Mouse (Mus musculus) forebrain, embryonic 12.5 days (tissue): Measurements from ENCODE around the gene Slc16a10. TPM values are rescaled to one million over a fixed set of nuclear protein-coding genes. Genes with fewer than 3 reads are reported as not detected.

ENCODE experiments used
- ATAC-seq: fragments of 200-750 bp; cut with Nextera tagmentation; 2 replicates; pipeline ENCODE4 v1.8.0; 2017; ENCODE audit warnings: moderate TSS enrichment; ENCODE audit not compliant: low FRiP score
- H3K27ac ChIP-seq: fragments of 300-500 bp; sonication (generic); 2 replicates; pipeline ENCODE4 v1.5.1; 2016; ENCODE audit warnings: mild to moderate bottlenecking
- H3K27me3 ChIP-seq: fragments of 300-500 bp; sonication (generic); 2 replicates; pipeline ENCODE4 v1.6.1; 2016; ENCODE audit warnings: mild to moderate bottlenecking
- H3K36me3 ChIP-seq: fragments of 300-500 bp; sonication (generic); replicated peaks from 2 replicates; pipeline ENCODE4 v1.6.1; 2016; ENCODE audit warnings: mild to moderate bottlenecking
- H3K4me1 ChIP-seq: fragments of 300-500 bp; sonication (generic); 2 replicates; pipeline ENCODE4 v1.6.1; 2016
- H3K4me2 ChIP-seq: fragments of 300-500 bp; sonication (generic); 2 replicates; pipeline ENCODE4 v1.6.1; 2016; ENCODE audit warnings: mild to moderate bottlenecking, moderate library complexity
- H3K4me3 ChIP-seq: fragments of 300-500 bp; sonication (generic); replicated peaks from 2 replicates; pipeline ENCODE4 v1.5.1; 2016; ENCODE audit warnings: mild to moderate bottlenecking
- H3K9ac ChIP-seq: fragments of 300-500 bp; sonication (generic); 2 replicates; pipeline ENCODE4 v1.6.1; 2016; ENCODE audit warnings: mild to moderate bottlenecking
- H3K9me3 ChIP-seq: fragments of 300-500 bp; sonication (generic); 2 replicates; pipeline ENCODE4 v1.6.1; 2016
- WGBS: fragments of 180-500 bp; shearing (Covaris S2); methylation state at CpG from one replicate; pipeline ENCODE4 v1.1.7; 2016; 5-methylcytosine and 5-hydroxymethylcytosine counted together
- polyA plus RNA-seq: library from polyadenylated mRNA; unstranded; fragments of >200 nt; fragmentation: Nextera tagmentation; extraction: Ambion mirVana; gene quantifications from 2 replicates; pipeline ENCODE4 v1.2.1, GENCODE M21; 2016

Slc16a10 gene
- polyA plus RNA-seq, 1 experiment from 2014 or later: 8.7 TPM

- WGBS: 83% methylated on average over 3 of the region's 3 CpGs
These were observed 22.6 kb downstream of the Slc16a10 start for GRCm38 (mm10) chr10:40119466-40119865.

DNA sequence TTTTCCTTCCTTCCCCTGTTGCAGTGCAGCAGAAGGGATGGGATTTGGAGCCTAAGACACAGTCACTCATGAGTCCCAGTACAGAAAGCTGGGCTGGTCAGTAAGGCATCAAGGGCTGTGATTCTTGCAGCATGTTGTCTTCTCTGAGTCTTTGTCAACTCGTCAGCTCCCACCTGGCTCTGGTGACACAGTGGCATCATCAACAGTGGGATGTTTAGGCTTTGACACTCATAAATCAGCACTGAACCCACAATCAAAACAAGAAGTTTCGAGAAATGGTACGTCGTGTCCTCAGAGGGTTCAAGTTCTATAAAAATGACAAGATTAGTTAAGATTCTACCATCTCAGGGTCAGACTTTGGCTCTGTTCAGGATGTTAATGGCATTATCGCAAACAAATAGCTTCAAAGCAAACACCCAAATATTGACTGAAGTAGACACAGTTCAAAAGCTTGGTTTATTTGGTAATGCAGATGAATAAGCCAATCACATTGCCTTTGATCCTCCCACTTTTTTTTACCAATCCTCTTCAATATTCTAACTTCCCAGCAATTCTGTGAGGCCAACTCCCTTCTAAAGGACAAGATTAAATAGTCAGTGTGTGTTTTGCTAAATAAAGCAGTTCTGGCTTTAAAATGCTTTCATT is 23.2 kb downstream of the Slc16a10 start:
- no peak overlapping the region for H3K4me3 ChIP-seq
- no peak overlapping the region for H3K27ac ChIP-seq
- WGBS: 94% methylated on average over 5 of the region's 5 CpGs
- no peaks in the 10 kb centered on the region for H3K36me3 ChIP-seq
- no peaks in the 10 kb centered on the region for H3K4me1 ChIP-seq
- no peak overlapping the region for H3K4me2 ChIP-seq
- H3K27me3 ChIP-seq: no peaks in the 10 kb centered on the region
- H3K9me3 ChIP-seq: no peaks in the 10 kb centered on the region
- H3K9ac ChIP-seq: no peak overlapping the region
- ATAC-seq: no peak

More at GRCm38 (mm10) chr10:40119466-40119865, 22.6 kb downstream of the Slc16a10 start:
- no peak overlapping the region for H3K4me2 ChIP-seq
- H3K27ac ChIP-seq: no peak overlapping the region
- H3K9ac ChIP-seq: no peak overlapping the region
- H3K4me3 ChIP-seq: no peak overlapping the region
- H3K9me3 ChIP-seq: no peaks in the 10 kb centered on the region
- H3K4me1 ChIP-seq: no peaks in the 10 kb centered on the region
- ATAC-seq: no peak
- H3K36me3 ChIP-seq: no peaks in the 10 kb centered on the region
- no peaks in the 10 kb centered on the region for H3K27me3 ChIP-seq

- Histone ChIP-seq H3K27me3 (no peaks in the 10 kb centered on the region), H3K4me1 (no peaks in the 10 kb centered on the region), H3K36me3 (no peaks in the 10 kb centered on the region), H3K4me2 (no peak overlapping the region), H3K27ac (no peak overlapping the region), H3K9me3 (no peaks in the 10 kb centered on the region), H3K9ac (no peak overlapping the region), H3K4me3 (no peak overlapping the region)
- no peak for ATAC-seq
- 88% methylated on average over 7 of the region's 7 CpGs for whole genome bisulfite sequencing
These were observed 28.5 kb downstream of the Slc16a10 start for GRCm38 (mm10) chr10:40113517-40114085.

DNA sequence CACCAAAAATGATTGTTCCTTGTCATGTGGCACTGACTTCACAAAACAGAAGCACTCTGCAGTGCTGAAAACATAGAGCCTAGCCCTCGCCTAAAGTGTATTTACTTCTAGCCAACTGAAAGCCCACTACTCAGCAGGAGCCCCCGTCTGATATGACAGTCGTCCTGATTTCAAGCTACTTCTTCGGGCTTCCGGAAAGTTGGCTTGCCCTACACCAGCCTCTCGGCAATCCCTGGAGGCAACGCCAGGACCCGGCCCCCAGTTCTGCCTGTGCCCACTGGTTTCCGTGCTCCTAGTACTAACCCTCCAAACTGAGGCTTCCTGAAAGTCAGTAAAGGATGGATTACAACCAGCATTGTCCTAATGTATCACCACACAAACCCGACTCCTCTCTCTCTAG is 29.8 kb downstream of the Slc16a10 start:
- Histone ChIP-seq H3K9me3 (no peaks in the 10 kb centered on the region), H3K9ac (no peak overlapping the region), H3K4me3 (no peak overlapping the region), H3K36me3 (no peaks in the 10 kb centered on the region), H3K4me1 (no peaks in the 10 kb centered on the region), H3K4me2 (no peak overlapping the region), H3K27ac (no peak overlapping the region), H3K27me3 (no peaks in the 10 kb centered on the region)
- ATAC-seq: no peak
- WGBS: 91% methylated on average over 10 of the region's 10 CpGs

DNA sequence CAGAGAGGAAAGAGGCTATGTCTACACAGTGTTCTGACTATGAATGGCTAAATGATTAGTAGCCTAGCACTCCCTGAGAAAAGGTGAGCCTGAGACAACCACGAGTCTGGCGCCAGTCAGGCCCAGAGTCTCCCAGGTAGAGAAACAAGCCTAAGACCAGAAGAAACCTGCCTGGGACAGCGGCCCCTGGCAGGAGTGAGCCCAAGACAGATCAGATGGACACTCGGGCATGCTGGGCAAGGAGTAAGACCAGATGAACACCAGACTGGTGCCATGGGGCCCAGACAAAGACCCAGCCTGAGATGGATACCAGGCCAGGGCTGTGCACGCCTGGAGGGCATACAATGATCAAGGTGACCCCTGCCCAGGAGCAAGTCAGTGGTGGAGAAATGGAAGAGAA is 32.5 kb downstream of the Slc16a10 start:
- no peak overlapping the region for H3K4me2 ChIP-seq
- H3K4me1 ChIP-seq: no peaks in the 10 kb centered on the region
- 86% methylated on average over 5 of the region's 5 CpGs for WGBS
- H3K9me3 ChIP-seq: no peaks in the 10 kb centered on the region
- ATAC-seq: no peak
- no peak overlapping the region for H3K27ac ChIP-seq
- no peaks in the 10 kb centered on the region for H3K36me3 ChIP-seq
- no peak overlapping the region for H3K4me3 ChIP-seq
- H3K27me3 ChIP-seq: no peaks in the 10 kb centered on the region
- no peak overlapping the region for H3K9ac ChIP-seq

DNA sequence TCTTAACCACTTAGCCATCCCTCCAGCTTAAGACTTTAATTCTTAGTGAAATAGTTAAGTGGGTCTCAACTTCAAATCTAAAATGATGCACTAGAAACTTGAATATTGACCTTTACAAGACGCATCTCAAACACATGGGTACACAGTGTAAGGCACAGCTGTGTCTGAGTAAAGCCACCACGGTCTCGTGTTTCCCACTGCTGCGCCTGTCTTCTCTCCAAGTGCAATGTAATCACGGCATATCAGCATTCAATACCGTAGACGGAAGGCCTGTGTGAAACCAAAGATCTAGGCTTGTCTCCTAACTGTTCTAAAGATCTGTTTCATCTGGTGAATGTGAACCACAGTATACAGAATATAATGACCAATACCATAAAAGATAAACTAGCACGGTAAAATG is 33.1 kb downstream of the Slc16a10 start:
- Histone ChIP-seq H3K27me3 (no peaks in the 10 kb centered on the region), H3K36me3 (no peaks in the 10 kb centered on the region), H3K27ac (no peak overlapping the region), H3K4me3 (no peak overlapping the region), H3K9ac (no peak overlapping the region), H3K4me2 (no peak overlapping the region), H3K9me3 (no peaks in the 10 kb centered on the region), H3K4me1 (no peaks in the 10 kb centered on the region)
- no peak for ATAC-seq
- WGBS: 89% methylated on average over 8 of the region's 8 CpGs

- H3K9me3 ChIP-seq: no peaks in the 10 kb centered on the region
- no peak overlapping the region for H3K27ac ChIP-seq
- H3K4me3 ChIP-seq: no peak overlapping the region
- H3K4me1 ChIP-seq: no peaks in the 10 kb centered on the region
- no peak for ATAC-seq
- no peaks in the 10 kb centered on the region for H3K27me3 ChIP-seq
- 91% methylated on average over 1 of the region's 1 CpGs for WGBS
- no peaks in the 10 kb centered on the region for H3K36me3 ChIP-seq
- H3K9ac ChIP-seq: no peak overlapping the region
- no peak overlapping the region for H3K4me2 ChIP-seq
These were observed 34.1 kb downstream of the Slc16a10 start for GRCm38 (mm10) chr10:40107995-40108394.

- no peaks in the 10 kb centered on the region for H3K9me3 ChIP-seq
- no peak for ATAC-seq
- no peaks in the 10 kb centered on the region for H3K36me3 ChIP-seq
- no peak overlapping the region for H3K9ac ChIP-seq
- WGBS: 91% methylated on average over 1 of the region's 1 CpGs
- H3K27ac ChIP-seq: no peak overlapping the region
- H3K4me2 ChIP-seq: no peak overlapping the region
- no peak overlapping the region for H3K4me3 ChIP-seq
- no peaks in the 10 kb centered on the region for H3K4me1 ChIP-seq
- H3K27me3 ChIP-seq: no peaks in the 10 kb centered on the region
These were observed 36.9 kb downstream of the Slc16a10 start for GRCm38 (mm10) chr10:40105174-40105573.

- H3K27ac ChIP-seq: no peak overlapping the region
- no peak overlapping the region for H3K4me2 ChIP-seq
- H3K9me3 ChIP-seq: no peaks in the 10 kb centered on the region
- ATAC-seq: no peak
- no peaks in the 10 kb centered on the region for H3K27me3 ChIP-seq
- H3K36me3 ChIP-seq: no peaks in the 10 kb centered on the region
- H3K4me3 ChIP-seq: no peak overlapping the region
- 68% methylated on average over 5 of the region's 5 CpGs for WGBS
- H3K9ac ChIP-seq: no peak overlapping the region
- H3K4me1 ChIP-seq: no peaks in the 10 kb centered on the region
These were observed 38.3 kb downstream of the Slc16a10 start for GRCm38 (mm10) chr10:40103790-40104189.

GRCm38 (mm10) chr10:40102986-40103385 is 39.1 kb downstream of the Slc16a10 start:
- Histone ChIP-seq H3K27me3 (no peaks in the 10 kb centered on the region), H3K9ac (no peak overlapping the region), H3K36me3 (no peaks in the 10 kb centered on the region), H3K4me1 (no peaks in the 10 kb centered on the region), H3K4me3 (no peak overlapping the region), H3K4me2 (no peak overlapping the region), H3K9me3 (no peaks in the 10 kb centered on the region), H3K27ac (no peak overlapping the region)
- 77% methylated on average over 8 of the region's 8 CpGs for WGBS
- ATAC-seq: no peak

GRCm38 (mm10) chr10:40102166-40102565 is 39.9 kb downstream of the Slc16a10 start:
- Histone ChIP-seq H3K27me3 (no peaks in the 10 kb centered on the region), H3K9me3 (no peaks in the 10 kb centered on the region), H3K4me2 (no peak overlapping the region), H3K9ac (no peak overlapping the region), H3K4me3 (no peak overlapping the region), H3K27ac (no peak overlapping the region), H3K4me1 (no peaks in the 10 kb centered on the region), H3K36me3 (no peaks in the 10 kb centered on the region)
- WGBS: 80% methylated on average over 3 of the region's 3 CpGs
- no peak for ATAC-seq

DNA sequence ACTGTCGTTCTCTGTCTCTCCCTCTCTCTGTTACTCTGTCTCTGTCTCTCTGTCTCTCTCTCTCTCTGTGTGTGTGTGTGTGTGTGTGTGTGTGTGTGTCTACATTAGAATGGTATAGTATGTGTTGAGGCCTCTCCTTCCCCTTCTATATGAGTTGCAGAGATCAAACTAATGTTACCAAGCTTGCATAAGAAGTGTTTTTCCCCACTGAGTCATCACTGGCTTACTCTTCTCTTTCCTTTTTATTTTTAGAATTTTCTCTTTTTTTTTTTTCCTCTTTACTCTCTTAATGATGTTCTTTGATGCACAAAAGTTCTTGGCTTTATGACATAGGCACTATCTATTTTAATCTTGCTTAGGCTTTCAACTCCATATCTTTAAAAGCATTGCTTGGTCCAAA is 43.6 kb downstream of the Slc16a10 start:
- 80% methylated on average over 1 of the region's 1 CpGs for WGBS
- H3K36me3 ChIP-seq: no peaks in the 10 kb centered on the region
- H3K9ac ChIP-seq: no peak overlapping the region
- no peaks in the 10 kb centered on the region for H3K4me1 ChIP-seq
- H3K4me2 ChIP-seq: no peak overlapping the region
- no peaks in the 10 kb centered on the region for H3K27me3 ChIP-seq
- H3K9me3 ChIP-seq: no peaks in the 10 kb centered on the region
- no peak overlapping the region for H3K27ac ChIP-seq
- ATAC-seq: no peak
- no peak overlapping the region for H3K4me3 ChIP-seq

GRCm38 (mm10) chr10:40097519-40097918 is 44.5 kb downstream of the Slc16a10 start:
- H3K4me1 ChIP-seq: no peaks in the 10 kb centered on the region
- H3K36me3 ChIP-seq: no peaks in the 10 kb centered on the region
- H3K4me2 ChIP-seq: no peak overlapping the region
- H3K4me3 ChIP-seq: no peak overlapping the region
- no peaks in the 10 kb centered on the region for H3K27me3 ChIP-seq
- ATAC-seq: no peak
- H3K27ac ChIP-seq: no peak overlapping the region
- H3K9me3 ChIP-seq: no peaks in the 10 kb centered on the region
- WGBS: 81% methylated on average over 4 of the region's 4 CpGs
- H3K9ac ChIP-seq: no peak overlapping the region
